Mouse (Mus musculus) brain, adult 2 months (tissue): ENCODE measurements around the gene Gm9964.
"Not testable (repeated sequence)": the region's sequence is repeated elsewhere in the genome, so short reads cannot be mapped to it uniquely, and the experiment has no call there.

Experiments used
- DNase-seq: peaks from one replicate; pipeline ENCODE4 v3.0.0; 2011; ENCODE audit warnings: low read depth, low spot score

Gene Gm9964

DNA sequence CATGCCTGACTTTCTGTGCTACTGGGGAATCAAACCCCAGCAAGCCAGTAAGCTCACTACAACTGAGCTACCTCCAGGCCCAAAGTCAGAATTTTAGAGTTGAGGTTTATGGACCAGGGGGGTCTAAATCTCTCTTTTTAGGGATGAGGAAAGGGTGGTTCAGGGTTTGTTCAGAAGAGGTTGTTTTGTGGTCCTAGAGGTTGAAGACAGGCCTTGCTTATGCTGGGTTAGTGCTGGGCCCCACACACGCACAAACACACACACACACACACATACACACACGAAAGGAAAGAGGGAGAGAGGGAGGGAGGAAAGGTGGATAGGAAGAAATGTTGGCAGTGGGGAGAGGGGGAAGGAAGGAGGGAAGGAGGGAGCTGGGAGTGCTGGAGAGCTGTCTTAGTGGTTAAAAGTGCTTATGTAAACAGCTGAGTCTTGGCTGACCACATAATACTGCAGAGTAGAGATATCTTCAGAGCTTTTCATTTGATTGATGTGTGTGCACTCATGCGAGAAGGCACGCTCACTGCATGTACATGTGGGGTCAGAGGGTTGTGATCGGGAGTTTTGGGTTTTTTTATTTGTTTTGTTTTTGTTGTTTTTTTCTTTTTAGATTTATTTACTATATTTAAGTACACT is at the start of gene Gm9964:
Gm9964 (minus strand) TSS at position 51 of the 636 bp plus-strand sequence.
- DNase-seq, result no peak

DNA sequence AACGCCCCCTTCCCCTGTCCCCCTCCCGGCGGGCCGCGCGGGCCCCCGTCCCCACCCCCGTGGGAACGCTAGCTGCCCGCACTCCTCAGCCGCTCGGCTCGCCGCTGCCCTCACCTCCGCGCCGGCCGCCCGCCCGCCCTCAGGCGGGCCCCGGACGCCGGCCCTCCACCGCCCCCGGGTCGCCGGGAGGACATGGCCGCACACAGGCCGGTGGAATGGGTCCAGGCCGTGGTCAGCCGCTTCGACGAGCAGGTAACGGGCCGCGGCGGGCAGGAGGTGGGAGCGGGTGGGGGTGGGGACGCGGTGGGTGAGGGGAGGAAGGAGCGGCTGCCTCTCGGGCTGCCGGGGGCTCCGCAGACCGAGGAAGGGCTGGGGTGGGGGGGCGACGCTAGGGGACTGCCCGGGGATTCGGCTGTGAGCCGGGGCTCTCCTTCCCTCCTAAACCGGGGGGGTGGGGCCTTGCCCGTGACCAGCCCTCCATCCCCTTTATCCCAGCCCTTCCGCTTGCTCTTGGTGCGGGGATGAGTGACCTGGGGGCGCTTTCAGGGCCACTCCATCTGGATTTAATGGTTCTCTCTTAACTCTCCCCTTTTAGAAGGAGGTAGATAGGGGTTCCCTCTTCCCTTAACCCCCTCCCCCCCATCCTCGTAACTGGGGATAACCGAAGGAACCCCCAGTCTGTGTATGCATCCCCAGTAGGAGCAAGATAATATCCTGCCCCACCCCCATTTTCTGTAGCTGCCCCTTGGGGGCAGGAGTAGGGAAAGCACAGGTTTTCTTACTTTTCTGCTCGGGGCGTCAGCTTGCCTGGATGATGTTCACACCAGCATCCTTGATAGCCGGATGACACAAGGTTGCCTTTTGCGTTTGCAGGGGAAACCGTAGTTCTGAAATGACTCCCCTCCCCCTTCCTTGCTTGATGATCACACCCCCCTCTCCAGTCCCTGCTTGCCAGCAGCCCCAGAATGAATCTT is 43.4 kb upstream of the Gm9964 start:
- DNase-seq, result peak; percentile 60

DNA sequence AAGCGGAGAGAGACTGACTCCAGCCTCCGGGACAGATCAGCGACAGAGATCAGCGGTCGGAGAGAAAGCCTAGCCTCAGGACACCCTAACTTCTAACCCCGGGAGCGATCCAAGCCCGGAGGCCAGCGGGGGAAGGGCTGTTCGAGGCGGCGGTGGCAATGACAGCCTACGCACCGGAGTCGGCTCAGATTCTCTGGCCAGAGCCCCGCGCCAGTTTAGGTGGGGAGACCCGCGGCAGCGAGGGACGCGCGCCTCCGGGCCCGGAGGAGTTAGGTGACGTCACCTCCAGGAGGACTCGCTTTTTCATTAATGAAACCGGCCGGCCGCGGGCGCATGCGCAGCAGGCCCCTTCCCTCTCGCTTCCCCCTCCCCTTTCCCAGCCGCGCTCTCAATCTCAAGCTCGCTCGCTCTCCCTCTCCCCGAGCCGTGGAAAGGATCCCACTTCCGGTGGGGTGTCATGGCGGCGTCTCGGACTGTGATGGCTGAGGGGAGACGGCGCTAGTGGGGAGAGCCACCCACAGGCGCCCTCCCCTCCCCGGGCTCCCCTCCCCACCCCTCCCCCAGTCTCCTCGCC is 42.6 kb upstream of the Gm9964 start, which contains the start of gene Nf1:
Nf1 (plus strand) TSS at position 460 of the 574 bp plus-strand sequence.
- DNase-seq, result peak; percentile 97

DNA sequence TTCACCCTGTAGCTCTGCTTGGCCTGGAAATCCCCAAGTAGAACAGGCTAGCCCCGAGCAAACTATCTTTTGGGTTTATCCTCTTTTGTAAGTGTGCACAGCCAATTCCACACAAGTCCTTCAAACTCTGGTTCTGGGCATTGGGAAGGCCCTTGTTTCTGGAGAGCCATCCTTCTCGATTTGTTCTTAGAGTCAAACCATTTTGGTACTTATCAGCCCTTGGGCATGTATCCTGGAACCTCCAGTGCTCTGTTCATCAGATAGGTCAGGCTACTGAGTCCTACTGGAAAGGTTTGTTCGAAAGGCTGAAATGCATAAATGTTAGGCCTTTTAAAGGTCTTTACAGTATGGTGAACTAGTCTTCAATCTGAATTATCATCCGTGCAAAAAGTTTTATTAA is 41.9 kb upstream of the Gm9964 start:
- DNase-seq, result no peak

DNA sequence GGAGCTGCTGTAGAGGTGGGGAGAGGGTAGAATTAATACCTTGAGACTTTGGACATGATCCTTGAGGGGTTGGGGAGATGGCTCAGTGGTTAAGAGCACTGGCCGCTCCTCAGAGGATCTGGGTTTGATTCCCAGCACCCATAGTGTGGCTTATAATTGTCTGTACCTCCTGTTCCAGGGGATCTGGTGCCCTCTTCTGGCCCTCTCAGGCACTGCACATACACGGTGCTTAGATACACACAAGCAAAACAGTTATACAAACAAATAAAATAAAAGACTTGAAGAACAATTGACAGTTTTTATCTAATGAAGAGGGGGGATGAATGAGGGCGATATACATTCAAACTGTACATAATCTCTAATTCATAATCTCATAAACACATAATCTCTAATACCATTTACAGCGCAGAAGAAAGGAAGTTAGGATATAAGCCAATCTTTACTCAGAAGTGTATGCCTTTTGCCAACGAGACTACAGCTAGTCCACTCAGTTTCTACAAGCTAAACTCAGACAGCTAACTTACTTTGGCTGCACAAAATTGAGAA is 40.1 kb upstream of the Gm9964 start:
- no peak for DNase-seq

DNA sequence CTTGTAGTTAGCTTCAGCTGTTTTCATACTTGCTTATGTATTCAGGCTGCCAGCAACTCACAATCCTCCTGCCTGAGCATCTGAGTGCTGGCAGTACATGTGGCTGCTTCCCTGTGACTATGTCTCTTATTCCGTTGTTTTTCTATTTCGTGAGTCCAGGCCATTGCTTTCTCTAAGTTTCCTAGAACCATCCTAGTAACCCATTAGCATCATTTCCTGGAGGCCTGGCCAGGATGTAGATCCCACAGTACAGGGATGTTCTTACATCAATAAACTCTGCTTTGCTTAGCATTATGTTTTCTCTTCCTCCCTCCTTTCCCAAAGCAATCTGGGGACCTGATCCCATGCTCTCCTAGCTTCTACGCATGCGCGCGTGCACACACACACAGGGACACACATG is 38.4 kb upstream of the Gm9964 start:
- no peak for DNase-seq

DNA sequence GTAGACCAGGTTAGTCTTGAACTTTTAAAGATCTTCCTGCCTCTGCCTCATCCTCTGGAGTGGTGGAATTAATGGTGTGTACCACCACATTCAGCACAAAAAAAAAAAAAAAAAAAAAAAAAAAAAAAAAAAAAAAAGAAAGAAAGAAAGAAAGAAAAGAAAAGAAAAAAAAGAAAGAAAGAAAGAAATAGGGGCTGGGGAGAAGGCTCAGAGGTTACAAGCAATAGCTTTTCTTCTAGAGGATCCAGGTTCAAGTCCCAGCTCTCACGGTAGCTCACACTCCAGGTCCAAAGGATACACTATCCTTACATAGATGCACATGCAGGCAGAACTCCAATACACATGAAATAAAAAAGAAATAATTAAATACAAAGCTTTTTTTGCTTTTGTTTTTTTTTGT is 32.9 kb upstream of the Gm9964 start:
- DNase-seq, result no peak

DNA sequence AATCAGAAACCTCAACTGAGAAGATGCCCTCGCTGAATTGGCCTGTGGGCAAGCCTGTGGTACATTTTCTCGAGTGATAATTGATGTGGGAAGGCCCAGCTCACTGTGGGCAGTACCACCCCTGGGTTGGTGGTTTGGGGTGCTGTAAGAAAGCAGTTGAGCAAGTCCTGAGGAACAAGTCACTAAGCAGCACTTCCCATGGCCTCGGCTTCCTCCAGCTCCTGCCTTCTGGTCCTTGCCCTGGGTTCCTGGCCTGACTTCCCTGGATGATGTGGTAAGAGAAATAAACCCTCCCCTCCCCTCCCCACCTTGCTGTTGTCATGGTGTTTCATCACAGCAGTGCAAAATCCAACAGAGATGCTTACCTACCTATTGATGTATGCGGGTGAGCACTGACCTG is 31.4 kb upstream of the Gm9964 start:
- no peak for DNase-seq

DNA sequence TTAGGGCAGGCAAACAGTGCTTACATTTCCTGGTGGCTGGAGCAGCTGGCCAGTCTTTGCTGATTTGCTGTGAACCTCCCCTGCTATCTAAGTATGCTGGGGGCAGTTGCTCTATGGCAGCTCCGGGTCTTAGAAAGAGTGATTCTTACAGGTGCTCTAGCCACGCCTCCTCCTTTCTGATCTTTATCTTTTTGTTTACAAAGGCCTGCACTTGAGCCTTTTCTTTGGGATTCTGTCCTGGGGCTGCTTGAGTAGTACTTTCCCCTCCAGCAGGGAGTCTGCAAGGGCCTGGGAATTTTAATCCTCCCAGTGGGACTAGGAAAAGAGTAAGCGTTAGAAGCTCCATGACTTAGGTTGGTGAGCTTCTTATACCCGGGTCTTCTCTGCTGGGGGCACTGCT is 30.4 kb upstream of the Gm9964 start:
- no peak for DNase-seq

DNA sequence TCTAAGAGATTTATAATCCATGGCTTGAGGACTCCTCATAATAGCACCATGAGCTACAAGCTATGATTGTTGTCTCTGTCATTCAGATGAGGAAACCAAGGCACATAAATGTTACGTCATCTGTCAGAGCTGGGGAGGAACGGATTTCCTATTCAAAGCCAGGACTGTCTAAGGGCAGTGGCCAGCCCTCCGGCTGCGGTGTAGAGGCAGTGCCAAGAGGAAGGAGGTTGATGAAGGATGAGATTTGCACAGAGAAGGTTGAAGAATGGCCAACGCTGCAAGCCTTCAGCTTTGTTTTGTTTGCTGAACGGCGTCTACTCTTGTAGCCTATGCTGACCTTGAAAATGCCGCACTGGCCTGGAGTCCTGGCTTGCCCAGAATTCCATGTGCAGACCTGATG is 29.0 kb upstream of the Gm9964 start:
- DNase-seq, result no peak

DNA sequence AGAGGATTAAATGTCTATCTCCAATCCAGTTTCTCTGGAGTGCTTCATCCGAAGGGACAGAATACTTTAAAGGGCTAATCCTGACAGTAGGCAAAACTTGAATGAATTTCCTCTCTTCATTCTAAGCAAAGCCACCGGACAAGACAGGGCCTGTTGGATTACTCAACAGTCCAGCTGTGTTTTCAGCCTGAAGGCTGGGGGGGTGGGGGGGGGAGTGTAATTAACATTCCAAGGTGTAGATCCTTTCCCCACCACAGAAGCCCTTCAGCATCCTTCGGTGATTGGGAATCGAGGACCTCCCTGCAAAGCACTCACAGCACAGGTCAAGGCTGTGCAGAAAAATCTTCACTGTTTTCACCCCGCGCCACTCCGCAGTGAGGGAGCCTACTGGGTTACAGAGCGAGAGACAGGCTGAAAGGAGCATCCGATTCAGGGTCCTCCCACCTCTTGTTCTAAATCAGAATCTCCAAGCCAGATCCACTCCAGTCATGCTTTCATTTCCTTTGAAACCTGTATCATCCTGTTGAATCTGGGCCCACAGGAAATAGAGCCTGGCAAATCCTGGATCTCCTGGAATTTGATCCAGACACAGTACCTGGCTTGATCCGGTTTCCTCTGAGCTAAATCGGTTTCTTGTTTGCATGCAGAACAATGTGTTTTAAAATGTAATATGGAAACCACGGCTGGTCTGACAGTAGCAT is 27.4 kb upstream of the Gm9964 start:
- peak; percentile 21 for DNase-seq

DNA sequence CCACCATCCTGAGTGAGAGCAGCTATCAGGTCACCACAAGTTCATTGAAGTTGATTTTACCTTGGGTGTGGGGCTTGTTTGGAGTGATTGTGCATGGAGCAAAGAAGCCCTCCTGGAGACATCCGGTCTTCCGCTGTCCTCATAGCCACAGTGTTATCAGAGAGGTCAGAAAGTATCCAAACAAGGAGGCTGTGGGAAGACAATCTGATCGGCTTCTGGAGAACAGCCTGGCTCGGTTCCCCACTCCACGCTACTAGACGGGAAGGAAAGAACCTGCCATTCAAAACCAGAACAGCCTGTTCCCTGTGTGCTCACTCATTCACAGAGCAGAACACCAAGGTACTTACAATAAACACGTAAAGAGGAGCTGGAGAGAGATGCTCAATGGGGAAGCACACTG is 23.1 kb upstream of the Gm9964 start:
- DNase-seq, result no peak

DNA sequence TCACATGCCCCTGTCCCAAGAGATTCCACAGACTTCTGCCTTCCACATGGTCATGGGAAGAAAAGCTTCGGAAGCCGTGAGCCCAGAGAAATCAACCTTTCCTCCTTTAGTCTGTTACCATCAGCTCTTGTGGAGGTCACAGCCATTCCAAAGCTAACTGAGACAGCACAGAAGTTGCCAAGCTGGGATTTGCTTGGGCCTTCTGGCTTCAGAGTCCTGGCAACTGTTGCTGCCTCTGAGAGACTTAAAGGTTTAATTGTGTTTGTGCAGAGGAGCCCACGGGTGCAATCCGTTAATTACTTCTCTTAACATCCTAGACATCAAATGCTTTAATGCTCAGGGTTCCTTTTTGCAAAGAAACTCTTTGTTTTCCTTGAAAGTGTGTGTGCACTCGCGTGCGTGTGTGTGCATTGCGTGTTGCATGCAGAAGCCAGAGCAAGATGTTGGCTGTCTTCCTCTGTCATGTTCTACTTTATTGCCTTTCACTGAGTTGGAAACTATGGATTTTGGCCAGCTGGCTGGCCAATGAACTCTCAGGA is 20.2 kb upstream of the Gm9964 start:
- DNase-seq, result no peak

DNA sequence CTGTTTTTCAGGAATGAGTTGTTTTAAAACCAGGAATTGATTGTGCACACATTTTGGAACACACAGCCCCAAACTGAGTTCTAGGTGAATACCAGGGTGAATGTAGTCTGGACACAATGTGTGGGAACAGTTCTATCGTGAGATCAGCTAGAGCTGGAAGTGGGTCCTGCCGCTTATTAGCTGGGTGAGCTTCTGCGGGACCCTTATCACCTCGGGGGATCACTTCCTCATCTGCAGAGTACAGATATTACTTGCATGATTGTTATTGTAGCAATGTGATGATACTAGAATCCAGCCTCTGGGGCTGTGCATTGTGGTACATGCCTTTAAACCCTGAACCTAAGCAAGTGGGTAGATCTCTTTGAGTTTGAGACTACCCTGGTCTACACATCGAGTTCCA is 13.8 kb upstream of the Gm9964 start:
- no peak for DNase-seq

DNA sequence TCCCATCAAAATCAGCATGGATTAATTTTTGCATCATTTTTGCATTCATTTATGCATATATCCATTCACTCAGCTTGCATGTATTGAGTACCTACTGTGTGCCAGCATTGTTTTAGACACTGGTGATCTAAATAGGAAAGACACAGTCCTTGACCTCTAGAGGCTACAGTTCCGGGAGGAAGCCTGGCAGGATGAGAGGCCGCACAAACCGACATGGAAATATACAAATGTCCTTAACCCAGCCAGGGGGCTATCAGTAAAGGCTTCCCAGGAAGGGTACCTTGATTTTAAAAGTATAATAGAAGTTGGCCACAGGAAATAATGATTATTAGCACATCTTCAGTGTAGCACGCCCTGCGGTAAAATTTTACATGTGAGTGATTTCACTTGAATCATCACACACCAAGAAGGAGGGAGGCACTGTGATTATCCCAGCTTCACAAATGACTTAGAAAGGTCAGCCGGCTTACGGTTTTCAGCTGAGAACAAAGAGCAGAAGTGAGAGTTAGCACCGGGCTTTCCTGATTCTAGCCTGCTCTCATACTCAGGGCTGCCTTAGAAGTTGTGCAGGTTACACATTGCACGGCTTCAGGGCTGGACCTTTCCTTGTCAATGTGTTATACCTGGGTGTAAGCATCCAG is 11.0 kb upstream of the Gm9964 start:
- DNase-seq, result peak; percentile 12

DNA sequence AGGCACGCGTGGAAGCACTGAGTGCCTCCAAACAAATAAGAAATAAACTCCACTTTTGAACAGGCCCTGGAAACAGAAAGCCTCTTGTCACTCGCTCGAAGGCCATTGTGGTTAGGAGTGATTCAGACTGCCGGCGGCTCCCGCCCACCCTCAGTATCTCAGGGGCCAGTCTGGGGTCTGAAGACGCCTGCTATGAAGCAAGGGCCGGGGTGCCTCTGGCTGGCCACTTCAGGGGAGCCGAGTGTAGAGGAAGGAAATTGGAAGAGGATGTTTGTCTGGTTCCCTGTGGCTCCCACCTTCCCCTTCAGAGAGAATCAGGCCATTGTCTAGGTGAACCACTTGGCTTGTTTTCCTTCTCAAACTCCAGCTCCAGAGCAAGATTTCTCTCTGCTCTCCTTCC is 10.3 kb upstream of the Gm9964 start:
- peak; percentile 33 for DNase-seq

DNA sequence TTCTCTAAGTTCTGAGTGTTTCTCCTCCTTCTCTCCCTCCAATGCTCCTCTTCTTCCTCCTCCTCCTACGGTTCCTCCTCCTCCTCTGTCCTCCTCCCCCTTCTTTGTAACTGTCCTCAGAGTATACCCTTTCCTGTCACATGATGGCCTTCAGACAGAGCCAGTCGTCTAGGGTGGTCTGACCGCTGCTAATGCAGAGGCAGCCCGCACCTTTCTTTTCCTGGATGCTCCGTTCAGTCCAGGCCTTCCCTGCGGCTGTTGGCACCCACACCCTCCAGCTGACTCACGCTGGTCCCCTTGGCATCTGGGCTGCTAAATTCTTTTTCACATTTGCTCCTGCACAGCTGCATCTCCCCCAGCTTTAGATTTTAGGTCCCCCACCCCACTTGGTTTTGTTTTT is 9.8 kb upstream of the Gm9964 start:
- peak; percentile 19 for DNase-seq

DNA sequence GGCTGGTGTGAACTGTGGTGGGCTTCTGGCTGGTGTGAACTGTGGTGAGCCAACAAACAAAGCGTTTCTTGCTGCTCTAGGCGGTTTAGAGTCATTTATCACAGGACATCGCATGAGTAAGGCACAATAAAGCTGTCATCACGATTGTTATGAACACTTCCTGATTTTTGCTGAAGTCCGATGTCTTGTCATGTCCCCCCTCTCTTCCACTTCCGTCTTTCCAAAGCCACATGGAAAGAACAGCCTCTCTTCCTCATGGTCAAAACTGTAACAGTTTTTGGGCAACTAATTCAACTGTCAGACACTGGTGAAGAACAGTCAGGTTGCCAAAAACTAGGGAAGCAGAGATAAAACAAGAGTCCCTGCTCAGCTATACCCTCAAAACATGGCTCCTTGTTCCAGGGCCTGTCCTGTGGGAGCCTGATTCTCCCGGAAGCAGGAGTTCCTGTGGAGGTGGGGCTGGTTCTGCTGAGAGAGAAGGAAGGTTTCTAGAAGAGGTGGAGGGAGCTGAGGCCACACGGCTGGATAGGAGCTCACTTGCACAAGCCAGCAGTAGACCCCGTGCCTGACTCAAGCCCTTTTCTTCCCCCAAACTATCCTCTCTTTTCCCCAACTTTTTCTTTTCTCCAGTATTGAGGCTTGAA is 9.1 kb upstream of the Gm9964 start:
- no peak for DNase-seq

DNA sequence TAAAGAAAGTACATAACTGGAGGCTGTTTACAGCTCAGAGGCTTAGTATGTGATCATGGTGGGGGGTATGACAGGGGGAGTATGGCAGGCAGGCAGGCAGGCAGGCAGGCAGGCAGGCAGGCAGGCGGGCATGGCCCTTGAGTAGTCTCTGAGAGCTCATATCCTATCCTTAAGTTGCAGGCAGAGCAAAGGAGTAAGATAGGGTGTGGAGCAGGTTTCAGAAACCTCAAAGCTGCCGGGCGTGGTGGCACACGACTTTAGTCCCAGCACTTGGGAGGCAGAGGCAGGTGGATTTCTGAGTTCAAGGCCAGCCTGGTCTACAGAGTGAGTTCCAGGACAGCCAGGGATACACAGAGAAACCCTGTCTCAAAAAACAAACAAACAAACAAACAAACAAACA is 7.5 kb upstream of the Gm9964 start:
- DNase-seq, result not testable (repeated sequence)

DNA sequence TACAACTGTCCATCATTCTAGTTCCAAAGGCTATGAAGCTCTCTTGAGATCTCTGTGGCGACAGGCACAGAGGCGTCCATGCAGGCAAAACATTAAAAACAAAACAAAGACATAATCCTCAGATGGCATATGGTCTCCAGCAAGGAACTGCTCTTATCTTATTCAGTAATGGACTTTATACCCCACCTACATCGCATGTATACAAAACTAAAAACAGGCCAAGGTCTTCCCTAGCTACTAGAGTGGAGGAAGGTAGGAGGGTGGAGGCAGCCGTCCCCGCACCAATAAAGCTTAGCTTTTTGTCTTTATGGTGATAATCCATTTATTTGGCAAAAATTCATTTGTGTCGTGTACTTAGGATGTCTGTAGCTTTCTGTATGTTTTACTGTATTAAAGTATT is 6.4 kb upstream of the Gm9964 start:
- DNase-seq, result no peak
